Mouse (Mus musculus): Measurements from ENCODE around the gene Cdc42se1. TPM values are rescaled to one million over a fixed set of nuclear protein-coding genes. Genes with fewer than 3 reads are reported as not detected.

The Cdc42se1 gene
- polyA plus RNA-seq, 1 experiment, result not detected

DNA sequence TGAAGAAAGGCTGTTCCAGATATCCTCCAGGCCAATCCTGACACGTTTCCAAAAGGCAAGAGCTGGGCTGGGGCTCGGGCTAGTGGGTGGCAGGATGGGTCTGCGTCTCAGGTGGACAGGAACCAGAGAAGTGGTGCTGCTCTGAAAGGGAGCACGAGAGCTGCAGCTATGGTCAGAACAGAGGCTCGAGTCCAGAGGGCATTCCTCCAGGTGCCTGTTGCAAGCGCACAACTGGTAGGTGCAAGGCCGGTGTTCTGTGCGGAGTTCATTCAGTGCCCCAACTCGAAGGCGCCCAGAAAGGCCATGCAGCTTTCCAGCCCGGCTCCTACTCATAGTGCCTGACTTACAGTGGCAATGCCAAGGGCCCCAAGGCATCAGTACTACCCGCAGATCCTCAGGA lies 11.4 kb downstream of the Cdc42se1 start:
- Histone ChIP-seq H3K4me1 (ENCODE audit: control insufficient read depth, insufficient read depth, low read length) (peaks cover 13% of the 10 kb centered on the region; the same call in 1 of the 2 replicates), H3K27ac (ENCODE audit: insufficient read depth, low read depth, low read length) (no peak overlapping the region), H3K4me3 (ENCODE audit: insufficient read depth, low read depth, low read length) (no peak overlapping the region)
- WGBS, result 85% methylated on average over 12 of the region's 12 CpGs
- no peak for TF ChIP-seq POLR2A (IDR thresholded peaks at IDR 0.05; ENCODE audit: insufficient read depth, low read depth, low read length)
- TF ChIP-seq CTCF (IDR thresholded peaks at IDR 0.05; ENCODE audit: insufficient read depth, low read depth, low read length), result no peak

DNA sequence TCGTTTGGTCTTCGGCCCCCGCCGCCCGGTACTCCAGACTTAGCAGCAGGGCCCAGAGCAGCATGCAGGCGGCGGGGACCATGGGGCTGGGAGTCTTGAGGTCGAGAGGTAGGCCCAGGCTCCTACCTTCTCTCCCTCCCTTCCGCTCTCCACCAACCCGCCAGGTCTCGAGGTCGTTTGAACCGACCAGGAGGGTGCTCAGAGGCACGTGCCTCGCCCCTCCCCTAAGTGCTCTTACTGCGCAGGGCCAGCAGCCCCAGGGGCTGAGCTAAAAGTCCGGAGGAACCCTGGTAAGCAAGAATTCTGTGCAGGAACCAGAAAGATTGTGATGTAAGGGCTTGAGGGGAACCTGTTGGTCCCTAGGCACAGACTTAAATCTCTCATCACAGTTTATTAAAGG lies 12.4 kb downstream of the Cdc42se1 start:
- Histone ChIP-seq H3K4me3 (ENCODE audit: insufficient read depth, low read depth, low read length) (no peak overlapping the region), H3K4me1 (ENCODE audit: control insufficient read depth, insufficient read depth, low read length) (peaks cover 10% of the 10 kb centered on the region), H3K27ac (ENCODE audit: insufficient read depth, low read depth, low read length) (no peak overlapping the region)
- WGBS, result 51% methylated on average over 17 of the region's 17 CpGs
- TF ChIP-seq CTCF (IDR thresholded peaks at IDR 0.05; ENCODE audit: insufficient read depth, low read depth, low read length), result no peak
- no peak for TF ChIP-seq POLR2A (IDR thresholded peaks at IDR 0.05; ENCODE audit: insufficient read depth, low read depth, low read length)

DNA sequence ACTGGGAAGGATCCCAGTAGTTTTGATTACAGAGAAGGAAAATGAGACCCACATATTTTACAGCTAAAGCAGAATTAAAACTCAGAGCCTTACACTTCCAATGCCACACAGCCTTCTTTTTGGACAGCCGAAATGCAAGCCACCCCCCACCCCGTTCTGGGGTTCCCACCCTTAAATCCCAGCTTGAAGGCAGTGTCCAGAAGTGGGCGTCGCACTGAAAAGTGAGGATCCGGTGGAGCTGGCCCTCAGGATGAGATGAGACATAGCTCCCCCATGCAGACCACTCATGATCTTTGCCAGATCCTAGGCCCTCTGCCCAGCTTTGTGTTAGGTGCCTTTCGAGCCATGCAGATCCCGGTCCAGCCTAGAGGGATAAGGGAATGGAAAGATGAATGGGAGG lies 13.0 kb downstream of the Cdc42se1 start, which contains the start of gene Gm128:
Gene Gm128 (minus strand): TSS at position 101 of the 400 bp plus-strand sequence.
- WGBS, result 74% methylated on average over 7 of the region's 7 CpGs
- Histone ChIP-seq H3K4me1 (ENCODE audit: control insufficient read depth, insufficient read depth, low read length) (peaks cover 8% of the 10 kb centered on the region), H3K4me3 (ENCODE audit: insufficient read depth, low read depth, low read length) (no peak within 1 kb of the TSS), H3K27ac (ENCODE audit: insufficient read depth, low read depth, low read length) (no peak within 1 kb of the TSS)
- no peak for TF ChIP-seq POLR2A (IDR thresholded peaks at IDR 0.05; ENCODE audit: insufficient read depth, low read depth, low read length)
- TF ChIP-seq CTCF (IDR thresholded peaks at IDR 0.05; ENCODE audit: insufficient read depth, low read depth, low read length), result no peak

DNA sequence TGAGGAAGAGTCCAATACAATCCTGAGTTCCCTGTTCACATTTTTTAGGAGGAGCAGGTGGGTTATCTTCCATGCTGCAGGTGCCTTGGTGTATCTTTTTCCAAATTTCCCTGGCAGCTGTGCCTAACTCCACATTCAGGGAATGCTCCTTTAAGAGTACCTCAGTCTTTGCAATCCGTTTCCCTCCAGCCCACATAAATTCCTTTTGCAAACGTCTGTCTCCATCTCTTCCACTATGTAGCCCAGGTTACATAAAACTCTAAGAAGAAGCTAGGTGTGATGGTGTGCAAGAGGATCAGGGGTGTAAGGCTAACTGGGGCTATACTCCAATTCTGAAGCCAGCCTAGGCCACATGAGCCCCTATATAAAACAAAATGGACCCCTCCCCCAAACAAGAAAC lies 14.6 kb downstream of the Cdc42se1 start:
- Histone ChIP-seq H3K27ac (ENCODE audit: insufficient read depth, low read depth, low read length) (no peak overlapping the region), H3K4me3 (ENCODE audit: insufficient read depth, low read depth, low read length) (no peak overlapping the region), H3K4me1 (ENCODE audit: control insufficient read depth, insufficient read depth, low read length) (peaks cover 4% of the 10 kb centered on the region)
- WGBS, result 68% methylated on average over 2 of the region's 2 CpGs
- TF ChIP-seq CTCF (IDR thresholded peaks at IDR 0.05; ENCODE audit: insufficient read depth, low read depth, low read length) (no peak), POLR2A (IDR thresholded peaks at IDR 0.05; ENCODE audit: insufficient read depth, low read depth, low read length) (no peak)

DNA sequence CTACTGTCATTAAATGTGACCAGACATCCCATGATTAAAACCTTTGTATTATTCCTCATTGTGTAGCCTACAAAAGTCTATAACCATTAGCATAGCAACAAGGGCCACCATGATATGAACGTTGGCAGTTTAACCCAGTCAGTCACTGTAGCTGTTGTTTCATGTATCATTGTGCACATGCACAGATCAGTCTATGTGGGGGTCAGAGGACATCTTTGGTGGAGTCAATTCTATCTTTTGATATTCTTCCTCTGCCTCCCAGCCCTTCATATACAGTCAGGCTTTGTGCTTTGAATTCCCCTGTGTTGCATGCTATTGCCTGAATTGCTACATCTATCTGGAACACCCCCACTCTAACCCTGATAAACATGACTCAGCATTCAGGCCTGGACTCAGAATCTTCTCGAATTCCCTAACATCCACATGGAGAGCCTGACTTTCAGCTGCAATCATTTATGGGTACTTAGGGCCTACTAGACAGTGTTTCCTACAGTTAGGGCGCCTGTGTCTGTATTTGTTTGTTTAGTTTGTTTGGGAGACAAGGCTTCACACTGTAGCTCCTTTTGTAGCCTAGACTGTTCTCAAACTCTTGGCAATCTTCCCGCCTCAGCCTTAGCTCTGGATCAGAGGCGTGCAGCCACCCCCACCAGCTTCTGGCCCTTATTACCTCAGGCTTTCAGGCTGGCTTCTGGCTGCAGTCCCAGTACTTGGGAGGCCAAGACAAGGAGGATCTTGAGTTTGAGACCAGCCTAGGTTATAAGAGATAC lies 18.1 kb downstream of the Cdc42se1 start:
- Histone ChIP-seq H3K4me3 (ENCODE audit: insufficient read depth, low read depth, low read length) (no peak overlapping the region), H3K4me1 (ENCODE audit: control insufficient read depth, insufficient read depth, low read length) (peaks cover 4% of the 10 kb centered on the region), H3K27ac (ENCODE audit: insufficient read depth, low read depth, low read length) (no peak overlapping the region)
- TF ChIP-seq CTCF (IDR thresholded peaks at IDR 0.05; ENCODE audit: insufficient read depth, low read depth, low read length) (no peak), POLR2A (IDR thresholded peaks at IDR 0.05; ENCODE audit: insufficient read depth, low read depth, low read length) (no peak)
- 46% methylated on average over 5 of the region's 5 CpGs for WGBS

DNA sequence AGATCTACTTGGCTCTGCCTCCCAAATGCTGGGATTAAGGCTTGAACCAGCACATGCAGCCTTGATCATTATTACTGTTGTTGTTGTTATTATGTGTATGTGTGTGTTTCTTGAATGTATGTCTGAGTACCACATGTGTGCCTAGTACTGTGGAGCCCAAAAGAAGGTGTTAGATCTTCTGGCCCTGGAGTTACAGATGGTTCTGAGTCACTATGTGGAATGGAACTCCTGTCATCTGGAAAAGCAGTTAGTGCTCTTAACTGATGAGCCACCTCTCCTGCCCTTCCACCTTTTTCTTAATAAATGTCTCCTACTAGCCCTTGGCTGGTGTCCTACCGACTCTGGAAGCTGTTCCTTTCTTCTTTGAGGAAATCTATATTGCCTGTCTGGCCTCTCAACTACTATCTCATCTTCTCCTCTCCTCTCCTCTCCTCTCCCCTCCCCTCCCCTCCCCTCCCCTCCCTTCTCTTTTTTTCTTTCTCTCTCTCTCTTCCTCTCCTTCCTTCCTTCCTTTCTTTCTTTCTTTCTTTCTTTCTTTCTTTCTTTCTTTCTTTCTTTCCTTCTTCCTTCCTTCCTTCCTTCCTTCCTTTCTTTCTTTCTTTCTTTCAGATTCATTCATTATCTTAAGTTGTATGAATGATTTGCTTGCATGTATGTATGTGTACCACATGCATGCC lies 19.3 kb downstream of the Cdc42se1 start:
- no peak overlapping the region for H3K4me3 ChIP-seq (ENCODE audit: insufficient read depth, low read depth, low read length)
- 65% methylated on average over 1 of the region's 1 CpGs for WGBS
- TF ChIP-seq CTCF (IDR thresholded peaks at IDR 0.05; ENCODE audit: insufficient read depth, low read depth, low read length), result no peak
- no peak for TF ChIP-seq POLR2A (IDR thresholded peaks at IDR 0.05; ENCODE audit: insufficient read depth, low read depth, low read length)
- peaks cover 4% of the 10 kb centered on the region for H3K4me1 ChIP-seq (ENCODE audit: control insufficient read depth, insufficient read depth, low read length)
- no peak overlapping the region for H3K27ac ChIP-seq (ENCODE audit: insufficient read depth, low read depth, low read length)

DNA sequence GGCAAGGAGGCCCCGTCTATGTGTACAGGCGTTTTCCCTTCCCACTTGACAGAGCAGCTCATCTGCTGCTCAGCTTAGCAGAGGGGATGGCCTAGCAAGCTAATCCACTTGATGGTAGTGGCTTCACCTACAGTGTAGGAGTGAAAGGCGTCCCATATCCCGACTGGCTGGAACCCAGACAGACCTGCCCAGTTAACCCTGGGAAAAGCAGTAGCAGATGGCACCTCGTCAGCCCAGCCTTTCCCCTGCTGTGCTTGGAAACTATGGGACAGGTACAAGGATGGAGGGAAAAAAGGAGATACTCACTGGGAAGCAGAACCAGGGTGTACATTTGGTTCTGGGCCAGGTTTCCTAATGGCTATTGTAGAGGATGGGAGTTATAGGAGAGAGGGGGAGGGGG lies 21.8 kb downstream of the Cdc42se1 start:
- no peak overlapping the region for H3K27ac ChIP-seq (ENCODE audit: insufficient read depth, low read depth, low read length)
- H3K4me3 ChIP-seq (ENCODE audit: insufficient read depth, low read depth, low read length), result no peak overlapping the region
- TF ChIP-seq CTCF (IDR thresholded peaks at IDR 0.05; ENCODE audit: insufficient read depth, low read depth, low read length) (no peak), POLR2A (IDR thresholded peaks at IDR 0.05; ENCODE audit: insufficient read depth, low read depth, low read length) (no peak)
- 89% methylated on average over 5 of the region's 5 CpGs for WGBS
- peaks cover under 1% of the 10 kb centered on the region for H3K4me1 ChIP-seq (ENCODE audit: control insufficient read depth, insufficient read depth, low read length)

DNA sequence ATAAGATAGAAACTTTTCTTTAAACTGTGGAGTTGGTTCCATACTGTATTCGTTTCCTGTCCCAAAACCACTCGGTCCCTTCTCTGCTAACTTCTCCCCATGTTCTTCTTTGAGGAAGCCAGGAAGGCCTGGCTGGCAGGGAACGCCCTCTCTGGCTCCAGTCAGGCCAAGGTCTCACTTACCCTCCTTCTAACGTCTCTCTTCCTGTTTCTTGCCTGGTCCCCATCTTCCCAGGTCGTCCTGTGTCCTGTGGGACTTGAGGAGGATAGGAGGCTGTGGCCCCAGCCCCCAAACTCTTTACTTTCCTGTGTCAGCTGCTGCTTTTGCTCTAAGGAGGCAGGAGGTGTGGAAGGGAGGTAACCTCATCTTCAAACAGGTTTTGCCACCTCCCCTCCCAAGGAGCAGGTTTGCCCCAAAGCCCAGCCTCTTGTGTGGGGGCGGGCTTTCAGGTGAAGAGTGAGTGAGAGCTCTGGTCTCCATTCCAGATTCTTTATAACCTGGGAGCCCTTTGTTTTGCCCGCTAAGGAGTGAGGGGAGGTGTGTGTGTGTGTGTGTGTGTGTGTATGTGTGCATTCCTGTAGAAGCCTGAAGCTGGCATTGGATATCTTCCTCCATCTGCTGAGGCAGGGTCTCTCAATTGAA lies 22.4 kb downstream of the Cdc42se1 start, which contains the start of gene Bnipl:
Gene Bnipl (minus strand): TSS at position 411 of the 642 bp plus-strand sequence.
- no peak for TF ChIP-seq POLR2A (IDR thresholded peaks at IDR 0.05; ENCODE audit: insufficient read depth, low read depth, low read length)
- no peak for TF ChIP-seq CTCF (IDR thresholded peaks at IDR 0.05; ENCODE audit: insufficient read depth, low read depth, low read length)
- no peak within 1 kb of the TSS for H3K4me3 ChIP-seq (ENCODE audit: insufficient read depth, low read depth, low read length)
- 63% methylated on average over 7 of the region's 7 CpGs for WGBS
- no peak within 1 kb of the TSS for H3K27ac ChIP-seq (ENCODE audit: insufficient read depth, low read depth, low read length)
- no peaks in the 10 kb centered on the region for H3K4me1 ChIP-seq (ENCODE audit: control insufficient read depth, insufficient read depth, low read length)

DNA sequence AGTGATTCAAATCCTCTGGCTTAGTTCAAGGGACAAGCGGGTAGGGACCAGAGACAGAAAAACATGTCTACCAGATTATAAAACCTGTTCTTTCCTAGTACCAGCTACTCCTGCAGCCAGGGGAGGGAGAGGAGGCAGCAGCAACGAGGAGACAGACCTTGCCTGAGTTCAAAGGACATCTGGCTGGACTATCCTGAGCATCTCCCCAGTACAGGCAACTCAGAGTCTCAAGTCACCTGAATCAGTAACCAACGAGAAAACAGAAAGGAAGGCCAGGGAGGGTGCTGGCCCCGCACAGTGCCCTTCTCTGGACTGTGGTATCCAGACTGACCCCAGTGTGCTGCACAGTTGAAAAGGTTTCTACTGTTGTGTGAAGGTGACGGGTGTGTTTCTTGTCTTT lies 28.4 kb downstream of the Cdc42se1 start:
- Histone ChIP-seq H3K4me1 (ENCODE audit: control insufficient read depth, insufficient read depth, low read length) (no peaks in the 10 kb centered on the region), H3K4me3 (ENCODE audit: insufficient read depth, low read depth, low read length) (no peak overlapping the region), H3K27ac (ENCODE audit: insufficient read depth, low read depth, low read length) (no peak overlapping the region)
- TF ChIP-seq CTCF (IDR thresholded peaks at IDR 0.05; ENCODE audit: insufficient read depth, low read depth, low read length), result no peak
- TF ChIP-seq POLR2A (IDR thresholded peaks at IDR 0.05; ENCODE audit: insufficient read depth, low read depth, low read length), result no peak
- 83% methylated on average over 5 of the region's 5 CpGs for WGBS
